10 mouse cellular contexts compared by ENCODE assay signal in genomic region chr16:35587866-35588465, GRCm38 (mm10). TPM values are rescaled to one million over a fixed set of nuclear protein-coding genes. Genes with fewer than 3 reads are reported as not detected.
DNase-seq lines count a peak whose midpoint lies in the region; ATAC-seq and TF ChIP-seq lines count a peak whose summit lies in the region.
"Had no signal": no experiment of that assay in that cellular context is flagged by ENCODE, and none has a peak within 500 bp of the region (broad histone marks: within the 10 kb centered on the region; RNA-seq: fewer than 3 reads in every experiment).

No protein-coding gene starts in this region.

- TF ChIP-seq CTCF in testis, adult 2 months (IDR thresholded peaks at IDR 0.05; ENCODE audit: control insufficient read depth, insufficient read depth, insufficient replicate concordance, low read depth, low read length): no peak

- no peak for TF ChIP-seq POLR2A in testis, adult 2 months (IDR thresholded peaks at IDR 0.05; ENCODE audit: control insufficient read depth, low read depth, low read length)

- peak overlapping the region; percentile 56 for H3K4me3 ChIP-seq in testis, adult 2 months (ENCODE audit: control insufficient read depth, low read depth, low read length)
- H3K4me3 ChIP-seq in forebrain, embryonic 14.5 days (ENCODE audit: low read depth, low read length): peak overlapping the region; percentile 5; the same call in 1 of the 2 replicates

- no peak for DNase-seq in testis, postnatal 14 days (ENCODE audit: low spot score)
- DNase-seq in forebrain, embryonic 14.5 days (ENCODE audit: low spot score): peak; percentile 89
- DNase-seq in mesoderm, embryonic 11.5 days (ENCODE audit: low read depth, low spot score): peak; percentile 84
- DNase-seq in spleen, postnatal 4 days (ENCODE audit: low spot score in 2 of 2): no peak
- no peak for DNase-seq in ovary, postnatal 14 days (ENCODE audit: low spot score)
- no peak for DNase-seq in lung, postnatal 14 days
- DNase-seq: adrenal gland, postnatal 14 days; thymus, adult 18-20 months had no signal

- H3K4me2 ChIP-seq in forebrain, embryonic 14.5 days (ENCODE audit: low read length): peak overlapping the region; percentile 37

- H3K36me3 ChIP-seq in testis, adult 2 months (ENCODE audit: control insufficient read depth, insufficient read depth, low read length): no peaks in the 10 kb centered on the region
- no peaks in the 10 kb centered on the region for H3K36me3 ChIP-seq in forebrain, embryonic 14.5 days (ENCODE audit: control insufficient read depth, insufficient read depth, low read length)

- no peaks in the 10 kb centered on the region for H3K9me3 ChIP-seq in forebrain, embryonic 14.5 days (replicated peaks; ENCODE audit: control insufficient read depth, low read length)

- H3K27ac ChIP-seq in testis, adult 2 months (ENCODE audit: control insufficient read depth, insufficient read depth, low read depth, low read length): no peak overlapping the region
- peak overlapping the region; percentile 91 for H3K27ac ChIP-seq in forebrain, embryonic 14.5 days (ENCODE audit: low read depth, low read length)
- H3K27ac ChIP-seq: macrophage had no signal

- peak; percentile 75 for ATAC-seq in forebrain, embryonic 14.5 days

- H3K9ac ChIP-seq in forebrain, embryonic 14.5 days (ENCODE audit: low read length): peak overlapping the region; percentile 46

- H3K4me1 ChIP-seq in testis, adult 2 months (ENCODE audit: control insufficient read depth, insufficient read depth, low read length): peaks cover 9% of the 10 kb centered on the region
- peaks cover 79% of the 10 kb centered on the region for H3K4me1 ChIP-seq in forebrain, embryonic 14.5 days (ENCODE audit: control insufficient read depth, insufficient read depth, low read length)

- H3K27me3 ChIP-seq in testis, adult 2 months (ENCODE audit: control insufficient read depth, insufficient read depth, low read length): no peaks in the 10 kb centered on the region
- H3K27me3 ChIP-seq in forebrain, embryonic 14.5 days (replicated peaks; ENCODE audit: control insufficient read depth, insufficient read depth, low read length): no peaks in the 10 kb centered on the region

- WGBS in forebrain, embryonic 14.5 days: 2% methylated on average over 19 of the region's 20 CpGs

RNA-seq across cellular contexts. Expression of gene Sema5b, which starts 47.0 kb away (rescaled TPM):
- 50.7 and 64.3 TPM in 2 replicates for polyA plus RNA-seq in testis, adult 2 months (2012; rRNA removed)
- 10.5 and 13.7 TPM in 2 replicates for polyA plus RNA-seq in forebrain, embryonic 14.5 days (2014; fragmentation: Nextera tagmentation; extraction: Ambion mirVana)
- polyA plus RNA-seq: macrophage had no signal

Comparison
In these comparisons a context has a peak if more than half of its experiments do, and no peak if none do; other contexts are left out.
1. DNase-seq: peak in forebrain, embryonic 14.5 days (single experiment) and mesoderm, embryonic 11.5 days (single experiment); none in testis, postnatal 14 days (single experiment), spleen, postnatal 4 days (0 of 2), ovary, postnatal 14 days (single experiment) and lung, postnatal 14 days (single experiment).